Mouse (Mus musculus): ENCODE results near the gene Lap3.

DNA sequence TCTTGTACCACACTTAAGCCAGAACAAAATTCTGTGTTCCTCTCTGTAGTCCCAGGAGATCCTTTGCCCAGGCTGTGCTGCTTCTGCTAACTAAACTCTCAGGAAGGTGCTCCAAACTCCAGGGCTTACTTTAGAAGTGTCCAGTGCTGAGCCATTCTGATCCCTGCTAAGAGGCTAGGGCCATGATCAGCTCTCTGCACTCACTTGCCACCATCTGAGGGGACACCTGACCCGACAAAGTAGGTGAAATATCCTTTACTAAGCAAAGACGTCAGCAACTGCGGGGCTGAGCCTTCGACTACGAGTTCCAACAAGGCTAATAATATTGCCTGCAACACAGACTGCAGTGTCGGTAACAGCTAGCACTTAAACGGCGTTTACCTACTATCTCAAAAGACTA lies 44.0 kb upstream of the Lap3 start:
- TF ChIP-seq EP300 (IDR thresholded peaks at IDR 0.05; ENCODE audit: insufficient read depth, low read depth, low read length) (no peak), CTCF (IDR thresholded peaks at IDR 0.05) (no peak), POLR2A (IDR thresholded peaks at IDR 0.05; ENCODE audit: insufficient read depth, low read depth, low read length) (no peak)
